Mouse (Mus musculus) bone marrow macrophage, adult 2 months (primary cell): ENCODE measurements at regions not wholly inside any gene's neighbourhood (a gene's known extent, or its start where the extent isn't known, plus 50 kb on each side); places are given as distances from the start of the nearest gene placed in this dataset.

Source experiments
- H3K27ac ChIP-seq: 2 replicates; pipeline ENCODE4 v1.5.1; 2012; ENCODE audit warnings: low read depth, low read length; ENCODE audit not compliant: insufficient read depth
- H3K4me1 ChIP-seq: 2 replicates; pipeline ENCODE4 v1.6.1; 2012; ENCODE audit warnings: low read length; ENCODE audit not compliant: control insufficient read depth, insufficient read depth
- H3K4me3 ChIP-seq: 2 replicates; pipeline ENCODE4 v1.5.1; 2012; ENCODE audit warnings: mild to moderate bottlenecking, low read length, moderate library complexity; ENCODE audit not compliant: insufficient read depth
- CTCF ChIP-seq: IDR thresholded peaks from 2 replicates; pipeline ENCODE4 v1.5.1; 2012; ENCODE audit warnings: low read depth, mild to moderate bottlenecking, low read length, moderate library complexity
- POLR2A ChIP-seq: IDR thresholded peaks from 2 replicates; pipeline ENCODE4 v1.6.1; 2012; ENCODE audit warnings: mild to moderate bottlenecking, low read depth, low read length, borderline replicate concordance

- TF ChIP-seq POLR2A, result no peak
- TF ChIP-seq CTCF, result no peak
- Histone ChIP-seq H3K27ac (no peak overlapping the region), H3K4me1 (no peaks in the 10 kb centered on the region), H3K4me3 (no peak overlapping the region)
Measured at GRCm38 (mm10) chr5:119137409-119137808, 533.1 kb upstream of the Tbx3 start.

- no peak for TF ChIP-seq POLR2A
- TF ChIP-seq CTCF, result no peak
- Histone ChIP-seq H3K27ac (no peak overlapping the region), H3K4me1 (no peaks in the 10 kb centered on the region), H3K4me3 (no peak overlapping the region)
Measured at GRCm38 (mm10) chr5:119137821-119138221, 532.6 kb upstream of the Tbx3 start.

GRCm38 (mm10) chr5:119138293-119138692, 532.2 kb upstream of the Tbx3 start:
- Histone ChIP-seq H3K27ac (no peak overlapping the region), H3K4me1 (no peaks in the 10 kb centered on the region), H3K4me3 (no peak overlapping the region)
- no peak for TF ChIP-seq POLR2A
- TF ChIP-seq CTCF, result no peak

- no peaks in the 10 kb centered on the region for H3K4me1 ChIP-seq
- TF ChIP-seq POLR2A, result no peak
- TF ChIP-seq CTCF, result no peak
- H3K27ac ChIP-seq, result no peak overlapping the region
- no peak overlapping the region for H3K4me3 ChIP-seq
Measured at GRCm38 (mm10) chr5:119139336-119139735, 531.1 kb upstream of the Tbx3 start.

GRCm38 (mm10) chr5:119139816-119140215, 530.7 kb upstream of the Tbx3 start:
- no peaks in the 10 kb centered on the region for H3K4me1 ChIP-seq
- TF ChIP-seq POLR2A, result no peak
- TF ChIP-seq CTCF, result no peak
- no peak overlapping the region for H3K4me3 ChIP-seq
- no peak overlapping the region for H3K27ac ChIP-seq

- Histone ChIP-seq H3K4me1 (no peaks in the 10 kb centered on the region), H3K4me3 (no peak overlapping the region), H3K27ac (no peak overlapping the region)
- no peak for TF ChIP-seq POLR2A
- no peak for TF ChIP-seq CTCF
Measured at GRCm38 (mm10) chr5:119143411-119143810, 527.1 kb upstream of the Tbx3 start.

- no peak overlapping the region for H3K4me3 ChIP-seq
- no peak for TF ChIP-seq CTCF
- no peak for TF ChIP-seq POLR2A
- H3K4me1 ChIP-seq, result no peaks in the 10 kb centered on the region
- H3K27ac ChIP-seq, result no peak overlapping the region
Measured at GRCm38 (mm10) chr5:119149389-119150185, 520.9 kb upstream of the Tbx3 start.

- no peak overlapping the region for H3K27ac ChIP-seq
- H3K4me1 ChIP-seq, result no peaks in the 10 kb centered on the region
- TF ChIP-seq POLR2A (no peak), CTCF (no peak)
- H3K4me3 ChIP-seq, result no peak overlapping the region
Measured at GRCm38 (mm10) chr5:119153086-119153485, 517.4 kb upstream of the Tbx3 start.

GRCm38 (mm10) chr5:119156638-119157037, 513.8 kb upstream of the Tbx3 start:
- Histone ChIP-seq H3K4me3 (no peak overlapping the region), H3K27ac (no peak overlapping the region), H3K4me1 (no peaks in the 10 kb centered on the region)
- TF ChIP-seq POLR2A (no peak), CTCF (no peak)

GRCm38 (mm10) chr5:119158171-119158570, 512.3 kb upstream of the Tbx3 start:
- H3K27ac ChIP-seq, result no peak overlapping the region
- H3K4me1 ChIP-seq, result no peaks in the 10 kb centered on the region
- H3K4me3 ChIP-seq, result no peak overlapping the region
- TF ChIP-seq CTCF (no peak), POLR2A (no peak)

GRCm38 (mm10) chr5:119162132-119162675, 508.3 kb upstream of the Tbx3 start:
- Histone ChIP-seq H3K4me3 (no peak overlapping the region), H3K4me1 (no peaks in the 10 kb centered on the region), H3K27ac (no peak overlapping the region)
- TF ChIP-seq POLR2A (no peak), CTCF (no peak)
